Mouse (Mus musculus): ENCODE measurements around the gene Pik3ca.
"Not testable (repeated sequence)": the region's sequence is repeated elsewhere in the genome, so short reads cannot be mapped to it uniquely, and the experiment has no call there.

Gene Pik3ca

GRCm38 (mm10) chr3:32402990-32403885 is 5.8 kb downstream of the Pik3ca start:
- DNase-seq: peak in 1 of 2 experiments; percentile 50

GRCm38 (mm10) chr3:32405699-32406098 is 8.2 kb downstream of the Pik3ca start:
- DNase-seq: no peak

- DNase-seq: no peak
Observed at GRCm38 (mm10) chr3:32406804-32407203, 9.3 kb downstream of the Pik3ca start.

DNA sequence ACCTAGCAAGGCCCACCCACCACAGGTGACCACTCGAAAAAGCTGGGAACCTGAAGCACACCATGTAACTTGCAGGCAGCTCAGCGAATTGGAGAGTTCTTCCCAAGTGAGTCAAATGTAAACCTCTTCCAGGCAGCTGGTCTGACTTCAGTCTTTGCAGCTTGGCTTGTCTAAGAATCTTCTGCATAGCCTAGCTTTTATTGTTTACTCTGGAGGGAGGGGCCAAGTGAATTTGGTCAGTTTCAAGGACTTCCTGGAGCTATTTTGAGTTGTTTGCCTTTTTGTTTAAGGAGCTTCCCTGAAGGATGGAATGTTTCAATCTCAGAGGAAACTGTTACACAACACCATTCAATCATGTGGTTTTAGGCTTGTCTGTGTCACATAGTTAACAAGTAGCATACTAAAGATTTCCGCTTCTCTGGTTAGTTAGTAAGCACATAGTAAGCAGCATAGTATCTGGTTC is 11.4 kb downstream of the Pik3ca start:
- no peak for DNase-seq

- DNase-seq: no peak
Observed at GRCm38 (mm10) chr3:32412502-32413044, 15.1 kb downstream of the Pik3ca start.

DNA sequence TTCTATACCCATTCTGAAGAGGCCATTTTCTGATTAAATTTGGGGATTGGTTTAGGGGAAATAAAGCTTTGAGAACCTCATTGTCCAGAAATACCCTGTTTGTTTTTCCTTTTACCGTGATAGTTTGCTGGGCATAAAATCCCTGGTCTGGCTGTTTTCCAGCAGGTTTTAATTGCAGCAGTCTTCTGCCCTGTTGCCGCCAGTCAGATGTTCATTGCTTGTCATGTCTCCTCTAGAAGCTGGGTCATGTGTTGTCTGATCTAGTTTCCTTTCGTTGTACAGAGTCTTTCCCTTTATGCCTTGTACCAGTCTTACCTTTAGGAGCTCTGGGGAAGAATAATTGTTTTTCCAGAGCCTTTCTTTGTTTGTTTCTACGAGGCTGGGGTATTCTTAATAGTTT is 16.9 kb downstream of the Pik3ca start:
- DNase-seq: peak in 1 of 2 experiments; percentile 50

DNA sequence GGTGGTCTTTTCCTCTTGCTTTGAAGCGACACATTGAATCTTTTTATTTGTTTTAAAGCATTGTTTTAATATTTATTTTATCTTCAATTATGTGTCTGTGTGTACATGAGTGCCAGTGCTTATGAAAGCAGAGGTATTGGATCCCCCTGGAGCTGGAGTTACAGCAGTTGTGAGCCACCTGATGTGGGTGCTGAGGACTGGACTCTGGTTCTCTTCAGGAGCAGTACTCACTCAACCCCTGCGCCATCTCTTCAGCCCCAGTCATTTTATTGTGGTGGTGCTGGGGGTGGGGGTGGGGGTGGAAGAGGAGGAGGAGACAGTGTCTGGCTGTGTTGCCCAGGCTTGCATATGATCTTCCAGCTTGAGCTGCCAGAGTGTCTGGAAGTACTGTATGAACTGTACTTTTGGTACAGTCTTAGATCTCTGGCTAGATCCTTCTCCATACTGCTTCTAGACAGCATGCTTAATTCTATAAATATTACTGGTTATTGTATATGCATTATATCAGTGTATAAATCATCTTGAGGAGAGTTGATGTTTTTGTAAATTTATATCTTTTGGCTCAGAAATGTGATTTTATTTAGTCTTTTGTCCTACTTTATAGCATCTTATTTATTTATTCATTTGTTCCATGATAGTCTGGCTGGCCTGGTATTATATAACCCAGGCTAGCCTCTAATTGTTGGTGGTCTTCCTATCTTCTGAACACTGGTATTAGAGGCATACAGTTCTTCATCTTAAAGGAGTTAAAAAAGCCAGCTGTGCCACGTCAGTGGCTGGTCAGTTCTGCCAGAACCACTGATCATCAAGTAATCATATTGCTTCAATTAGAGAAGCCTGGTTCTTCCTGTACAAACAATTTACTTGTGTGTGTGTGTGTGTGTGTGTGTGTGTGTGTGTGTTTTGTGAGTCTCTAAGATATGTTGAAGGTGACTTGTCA is 18.2 kb downstream of the Pik3ca start:
- no peak for DNase-seq

DNA sequence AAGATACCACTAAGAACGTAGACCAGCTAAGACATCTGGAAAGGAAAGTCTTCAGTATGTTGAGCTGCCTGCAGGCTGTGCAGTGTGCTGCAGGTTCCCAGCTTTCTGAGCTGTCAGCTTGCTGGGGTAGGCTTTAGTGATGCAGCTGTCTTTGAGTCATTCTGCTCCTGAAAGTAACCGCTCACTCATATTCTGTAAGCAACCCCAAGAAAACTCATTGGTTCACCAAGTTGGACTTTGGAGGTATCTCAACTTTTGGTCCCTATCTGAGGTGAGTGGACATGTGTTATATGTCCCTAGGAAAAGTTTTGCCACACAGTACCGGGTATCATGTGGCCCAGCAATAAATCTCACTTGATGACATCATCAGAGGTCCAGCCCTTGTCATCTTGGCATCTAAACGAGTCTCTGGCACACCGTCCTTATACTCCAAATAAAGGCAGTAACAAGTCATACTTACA is 20.3 kb downstream of the Pik3ca start:
- DNase-seq: no peak

- DNase-seq: no peak
Observed at GRCm38 (mm10) chr3:32419866-32420265, 22.4 kb downstream of the Pik3ca start.

DNA sequence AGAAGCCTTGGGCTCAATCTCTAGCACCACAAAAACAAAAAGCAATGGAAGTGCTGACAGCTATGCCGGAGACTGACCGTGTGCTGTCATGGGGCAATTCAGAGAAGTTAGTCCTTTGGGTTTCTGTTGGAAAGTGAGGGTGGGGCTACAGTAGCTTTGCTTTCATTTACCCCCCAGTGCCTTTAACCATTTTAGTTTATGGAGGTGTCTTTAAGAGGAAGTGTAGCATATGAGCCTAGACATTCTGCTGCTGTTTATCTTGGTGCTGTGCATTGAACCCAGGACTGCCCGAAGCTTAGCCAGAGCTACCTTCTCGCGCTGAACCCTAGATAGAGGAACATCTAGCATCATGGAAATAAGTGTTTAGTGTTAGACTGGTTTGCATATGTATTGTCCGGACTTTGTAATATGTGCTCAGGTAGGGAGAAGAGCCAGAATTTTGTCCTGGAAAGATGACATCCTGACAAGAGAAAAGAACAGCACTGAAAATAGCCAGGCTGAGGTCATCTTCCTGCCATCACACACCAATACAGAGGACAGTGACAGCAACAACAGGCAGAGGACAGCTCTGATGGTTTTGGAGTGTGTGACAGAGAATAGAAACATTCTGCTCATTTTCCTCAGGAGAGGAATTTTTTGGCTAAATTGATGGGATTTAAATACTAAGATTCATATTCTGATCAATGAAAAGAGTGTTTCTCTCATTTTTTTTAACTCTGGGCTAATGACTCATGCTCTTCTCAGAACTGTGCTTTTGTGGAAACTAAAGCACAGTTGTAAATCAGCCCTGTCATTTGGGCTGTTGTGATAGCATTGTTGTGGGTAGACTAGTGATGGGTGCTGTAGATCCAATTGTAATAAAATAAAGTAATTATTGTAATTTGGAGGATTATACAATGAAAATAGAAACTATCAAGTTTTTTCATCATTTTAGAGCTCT is 23.9 kb downstream of the Pik3ca start:
- DNase-seq: no peak

DNA sequence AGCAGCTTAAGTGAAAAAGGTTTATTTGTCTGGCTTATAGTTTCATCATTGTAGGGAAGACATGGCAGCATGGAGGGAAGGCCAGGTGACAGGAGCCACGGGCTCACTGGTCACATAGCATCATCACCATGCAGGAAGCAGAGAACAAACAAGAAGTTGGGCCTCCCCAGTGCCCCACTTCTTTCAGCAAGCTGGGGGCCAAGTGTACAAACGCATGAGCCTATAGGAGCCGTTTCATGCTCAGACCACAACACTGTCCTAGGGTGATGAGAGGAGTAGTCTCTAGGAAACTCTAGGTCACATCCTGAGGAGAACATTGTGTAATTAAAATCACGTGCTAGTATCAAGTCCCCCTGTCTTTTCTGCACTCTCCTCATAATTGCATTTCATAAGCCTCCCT is 30.2 kb downstream of the Pik3ca start:
- no peak for DNase-seq

DNA sequence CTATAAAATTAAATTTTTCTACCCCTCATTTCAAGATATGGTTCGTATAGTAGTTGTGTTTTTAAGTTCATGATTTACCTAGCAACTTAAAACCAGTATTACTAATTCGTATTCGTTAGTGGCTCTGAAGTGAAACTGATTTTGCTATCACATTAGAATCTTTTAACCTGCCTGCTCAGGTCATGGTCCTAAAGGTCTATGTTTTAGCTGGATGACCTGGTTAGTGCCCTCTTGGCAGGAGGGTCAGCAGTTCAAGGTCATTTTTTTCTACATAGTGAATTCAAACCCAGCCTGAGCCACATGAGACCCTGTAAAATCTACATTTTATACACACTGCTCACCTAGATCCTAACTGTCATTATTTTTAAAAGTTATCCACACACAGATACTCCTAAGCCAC is 30.9 kb downstream of the Pik3ca start:
- no peak for DNase-seq

DNA sequence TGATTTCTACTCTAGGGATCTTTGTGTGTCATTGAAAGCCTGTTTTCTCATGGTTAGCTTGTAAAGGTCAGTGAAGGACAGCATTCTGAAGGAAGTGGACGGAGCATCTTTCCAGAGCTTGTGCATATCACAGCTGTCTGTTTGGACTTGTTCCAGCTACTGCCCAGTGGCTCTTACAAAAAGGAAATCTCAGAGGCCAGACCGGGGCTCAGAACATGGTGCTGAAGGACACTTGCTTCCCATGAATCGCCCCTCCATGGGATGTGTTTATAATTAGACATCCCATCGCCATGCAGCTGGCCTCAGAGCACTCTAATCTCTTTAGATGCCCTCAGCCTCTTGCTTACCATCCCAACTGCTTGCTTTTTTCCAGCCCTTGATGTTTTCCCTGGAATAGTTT is 31.4 kb downstream of the Pik3ca start:
- DNase-seq: peak; percentile 74 to 76

DNA sequence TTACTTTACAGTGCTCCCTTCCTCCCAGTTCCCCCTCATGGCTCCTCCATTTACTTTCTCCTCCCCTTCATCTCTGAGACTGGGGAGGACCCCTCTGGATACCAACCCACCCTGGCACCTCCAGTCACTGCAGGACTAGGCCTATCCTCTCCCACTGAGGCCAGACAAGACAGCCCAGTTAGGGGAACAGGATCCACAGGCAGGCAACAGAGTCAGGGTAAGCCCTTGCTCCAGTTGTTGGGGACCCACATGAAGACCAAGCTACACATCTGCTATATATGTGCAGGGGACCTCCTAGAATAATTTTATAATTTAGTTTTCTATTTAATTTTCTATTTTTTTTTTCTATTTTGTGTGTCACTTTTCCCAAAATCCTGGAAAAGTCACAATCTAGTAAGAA is 31.9 kb downstream of the Pik3ca start:
- not testable (repeated sequence) for DNase-seq

GRCm38 (mm10) chr3:32430394-32430793 is 32.9 kb downstream of the Pik3ca start:
- no peak for DNase-seq

GRCm38 (mm10) chr3:32434016-32434415 is 36.5 kb downstream of the Pik3ca start:
- no peak for DNase-seq

DNA sequence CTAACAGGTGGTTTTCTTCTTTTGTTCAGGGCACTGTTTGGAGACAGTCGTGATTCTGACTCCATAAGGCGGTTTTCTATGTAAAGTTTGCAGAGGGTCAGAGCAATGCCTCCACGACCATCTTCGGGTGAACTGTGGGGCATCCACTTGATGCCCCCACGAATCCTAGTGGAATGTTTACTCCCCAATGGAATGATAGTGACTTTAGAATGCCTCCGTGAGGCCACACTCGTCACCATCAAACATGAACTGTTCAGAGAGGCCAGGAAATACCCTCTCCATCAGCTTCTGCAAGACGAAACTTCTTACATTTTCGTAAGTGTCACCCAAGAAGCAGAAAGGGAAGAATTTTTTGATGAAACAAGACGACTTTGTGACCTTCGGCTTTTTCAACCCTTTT is 38.6 kb downstream of the Pik3ca start:
- DNase-seq: no peak

- DNase-seq: no peak
Observed at GRCm38 (mm10) chr3:32437297-32437696, 39.8 kb downstream of the Pik3ca start.

- no peak for DNase-seq
Observed at GRCm38 (mm10) chr3:32437820-32438219, 40.3 kb downstream of the Pik3ca start.

GRCm38 (mm10) chr3:32438716-32439115 is 41.2 kb downstream of the Pik3ca start:
- no peak for DNase-seq

DNA sequence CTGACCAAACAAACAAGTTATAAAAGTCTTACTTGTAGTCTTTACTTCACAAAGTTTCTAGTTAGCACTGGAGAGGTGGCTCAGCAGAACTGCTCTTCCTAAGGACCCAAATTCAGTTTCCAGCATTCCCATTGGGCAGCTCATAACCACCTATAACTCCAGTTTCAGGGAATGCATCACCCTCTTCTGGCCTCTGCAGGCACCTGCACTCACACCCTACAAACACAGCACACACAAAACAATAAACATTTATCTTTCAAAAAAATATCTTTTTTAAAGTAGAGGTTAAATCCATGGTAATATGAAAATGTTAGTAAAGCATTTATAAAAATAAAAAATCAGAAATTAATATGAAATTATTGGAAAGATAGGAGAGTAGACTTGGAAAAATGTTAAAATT is 44.2 kb downstream of the Pik3ca start:
- DNase-seq: no peak

All from kidney, postnatal 25 days (tissue).